Mouse (Mus musculus) macrophage (primary cell): ENCODE results near the gene Noxo1. TPM values are rescaled to one million over a fixed set of nuclear protein-coding genes. Genes with fewer than 3 reads are reported as not detected.
A peak's percentile ranks its signal among the peaks of the same experiment; 100 is the strongest.

Source experiments
- H3K27ac ChIP-seq: fragments of 350-480 bp; formaldehyde crosslinking; 2 replicates; pipeline ENCODE4 v1.9.0; 2021
- H3K36me3 ChIP-seq: fragments of 350-480 bp; formaldehyde crosslinking; 2 replicates; pipeline ENCODE4 v1.9.0; 2021; ENCODE audit errors: inconsistent target
- H3K4me3 ChIP-seq: fragments of 350-480 bp; formaldehyde crosslinking; 2 replicates; pipeline ENCODE4 v1.9.0; 2021; ENCODE audit errors: inconsistent target
- H3K79me2 ChIP-seq: fragments of 350-480 bp; formaldehyde crosslinking; 2 replicates; pipeline ENCODE4 v1.9.0; 2021; ENCODE audit errors: inconsistent target
- WGBS: methylation state at CpG from one replicate; pipeline ENCODE4 v1.1.7; 2026; ENCODE audit warnings: inconsistent platforms; ENCODE audit not compliant: missing documents; 5-methylcytosine and 5-hydroxymethylcytosine counted together
- polyA plus RNA-seq: library from polyadenylated mRNA; stranded (reverse); fragments of 250-400 nt; gene quantifications from 3 replicates; pipeline ENCODE4 v1.2.4, GENCODE M21; 2018; ENCODE audit warnings: inconsistent platforms

The Noxo1 gene
- polyA plus RNA-seq, 1 experiment from 2014 or later = 0.50 TPM

DNA sequence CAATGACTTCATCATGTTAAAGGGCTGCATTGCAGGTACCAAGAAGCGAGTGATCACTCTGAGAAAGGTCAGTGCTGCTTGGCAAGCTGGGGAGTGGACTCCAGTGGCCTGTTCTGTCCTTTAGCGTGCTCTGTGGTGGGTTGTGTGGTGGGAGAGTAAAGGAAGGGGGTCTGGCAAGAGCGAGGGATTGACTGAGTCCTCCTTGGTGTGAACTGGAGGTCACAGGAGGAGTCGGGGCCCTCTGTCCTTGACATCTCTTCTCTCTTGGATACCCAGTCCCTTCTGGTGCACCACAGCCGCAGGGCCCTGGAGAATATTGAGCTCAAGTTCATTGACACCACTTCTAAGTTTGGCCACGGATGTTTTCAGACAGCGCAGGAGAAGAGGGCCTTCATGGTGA is 39.4 kb downstream of the Noxo1 start:
- H3K4me3 ChIP-seq = no peak overlapping the region
- H3K79me2 ChIP-seq = peaks cover 38% of the 10 kb centered on the region
- H3K27ac ChIP-seq = peak overlapping the region; percentile 31
- 86% methylated on average over 6 of the region's 7 CpGs for WGBS
- peaks cover 14% of the 10 kb centered on the region for H3K36me3 ChIP-seq

DNA sequence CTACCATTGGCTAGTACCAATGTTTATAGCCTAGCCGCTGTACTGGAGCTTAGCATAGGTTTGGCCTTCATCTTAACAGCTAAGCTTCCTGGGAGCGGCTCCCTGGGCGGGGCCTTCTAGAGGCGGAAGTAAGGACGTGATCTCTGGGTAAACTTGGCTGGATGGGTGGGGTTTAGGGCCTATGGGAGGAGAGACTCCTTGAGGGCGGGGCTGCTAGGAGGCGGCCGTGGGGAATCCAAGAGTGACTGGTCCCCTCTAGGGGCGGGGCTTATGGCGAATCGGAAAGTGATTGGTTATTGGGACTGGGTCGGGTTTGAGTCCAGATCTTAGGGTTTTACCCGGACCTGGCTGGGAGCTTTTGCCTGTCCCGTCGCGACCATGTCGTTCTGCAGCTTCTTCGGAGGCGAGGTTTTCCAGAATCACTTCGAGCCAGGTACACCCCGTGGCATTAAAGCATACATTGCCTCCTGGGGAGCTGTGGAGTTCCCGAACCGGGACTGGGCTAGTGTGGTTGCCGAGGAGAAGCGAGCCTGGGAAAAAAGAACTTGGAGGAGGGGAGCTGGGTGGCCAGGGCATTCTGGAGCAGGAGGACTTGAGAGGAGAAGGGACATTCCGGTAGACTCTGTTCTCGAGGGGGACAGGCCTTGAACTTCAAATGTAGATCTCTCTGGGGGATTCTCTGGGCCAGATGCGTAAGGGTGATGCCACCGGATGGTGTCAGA is 40.5 kb downstream of the Noxo1 start, which contains the start of gene Msrb1:
Gene Msrb1 (plus strand): TSS at position 313 of the 722 bp plus-strand sequence.
- 2% methylated on average over 29 of the region's 29 CpGs for WGBS

GRCm38 (mm10) chr17:24737135-24737810 is 41.2 kb downstream of the Noxo1 start:
- H3K79me2 ChIP-seq = peaks cover 38% of the 10 kb centered on the region
- 13% methylated on average over 8 of the region's 8 CpGs for WGBS
- H3K36me3 ChIP-seq = peaks cover 24% of the 10 kb centered on the region
- peak overlapping the region; percentile 75 for H3K27ac ChIP-seq
- peak overlapping the region; percentile 96 for H3K4me3 ChIP-seq

More for the DNA sequence above, 40.5 kb downstream of the Noxo1 start, which contains the start of gene Msrb1:
- Histone ChIP-seq H3K79me2 (peaks cover 38% of the 10 kb centered on the region), H3K4me3 (peak within 1 kb of the TSS; percentile 96), H3K36me3 (peaks cover 23% of the 10 kb centered on the region), H3K27ac (peak within 1 kb of the TSS; percentile 75)

DNA sequence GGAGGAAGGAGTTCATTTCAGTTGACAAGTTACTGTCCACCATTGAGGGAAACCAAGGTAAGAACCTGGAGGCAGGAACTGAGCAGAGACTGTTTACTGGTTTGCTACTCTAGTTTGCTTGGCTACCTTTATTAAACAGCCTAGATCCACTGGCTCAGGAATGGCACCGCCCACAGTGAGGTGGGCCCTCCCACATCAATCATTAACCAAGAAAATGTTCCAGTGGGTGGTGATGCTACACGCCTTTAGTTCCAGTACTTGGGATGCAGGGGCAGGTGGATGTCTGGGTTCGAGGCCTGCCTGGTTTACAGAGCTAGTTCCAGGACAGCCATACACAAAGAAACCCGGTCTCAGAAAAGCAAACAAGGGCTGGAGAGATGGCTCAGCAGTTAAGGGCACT is 42.2 kb downstream of the Noxo1 start:
- Histone ChIP-seq H3K79me2 (peaks cover 38% of the 10 kb centered on the region), H3K36me3 (peaks cover 24% of the 10 kb centered on the region), H3K27ac (peak overlapping the region; percentile 75), H3K4me3 (peak overlapping the region; percentile 96; the same call in 1 of the 2 replicates)
- WGBS = 82% methylated on average over 4 of the region's 4 CpGs

- H3K36me3 ChIP-seq = peaks cover 24% of the 10 kb centered on the region
- no peak overlapping the region for H3K27ac ChIP-seq
- 92% methylated on average over 8 of the region's 8 CpGs for WGBS
- H3K79me2 ChIP-seq = peaks cover 38% of the 10 kb centered on the region
- H3K4me3 ChIP-seq = no peak overlapping the region
Measured at GRCm38 (mm10) chr17:24739926-24740325, 43.9 kb downstream of the Noxo1 start.

DNA sequence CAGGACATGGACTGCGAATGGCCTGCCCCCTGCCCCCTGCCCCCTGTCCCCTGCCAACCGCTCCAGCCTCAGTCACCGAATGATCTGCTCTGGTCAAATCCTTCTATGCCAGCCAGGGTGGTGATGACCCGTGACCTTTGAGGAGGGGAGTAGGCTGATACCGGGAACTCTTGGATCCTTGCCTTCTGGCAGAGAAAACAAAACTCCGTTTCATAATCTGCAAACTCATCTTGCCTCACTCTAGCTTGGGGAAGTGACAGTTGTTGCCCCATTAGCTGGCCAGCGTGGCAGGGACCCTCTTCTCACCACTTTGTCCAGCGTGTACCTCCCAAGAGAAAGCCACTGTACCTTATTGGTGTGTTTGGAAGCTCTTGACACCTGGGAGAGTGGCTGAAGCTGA is 46.3 kb downstream of the Noxo1 start:
- Histone ChIP-seq H3K36me3 (peaks cover 24% of the 10 kb centered on the region), H3K4me3 (no peak overlapping the region), H3K27ac (no peak overlapping the region), H3K79me2 (peaks cover 30% of the 10 kb centered on the region)
- 28% methylated on average over 8 of the region's 8 CpGs for WGBS

GRCm38 (mm10) chr17:24743896-24744295 is 47.9 kb downstream of the Noxo1 start:
- no peak overlapping the region for H3K4me3 ChIP-seq
- WGBS = 79% methylated on average over 5 of the region's 5 CpGs
- H3K36me3 ChIP-seq = peaks cover 24% of the 10 kb centered on the region
- peaks cover 14% of the 10 kb centered on the region for H3K79me2 ChIP-seq
- H3K27ac ChIP-seq = no peak overlapping the region

GRCm38 (mm10) chr17:24744381-24744780 is 48.3 kb downstream of the Noxo1 start:
- Histone ChIP-seq H3K36me3 (peaks cover 19% of the 10 kb centered on the region), H3K79me2 (peaks cover 10% of the 10 kb centered on the region; the same call in 1 of the 2 replicates), H3K4me3 (no peak overlapping the region), H3K27ac (no peak overlapping the region)
- 83% methylated on average over 3 of the region's 3 CpGs for WGBS

- Histone ChIP-seq H3K79me2 (no peaks in the 10 kb centered on the region; the same call in 1 of the 2 replicates), H3K36me3 (peaks cover 7% of the 10 kb centered on the region; the same call in 1 of the 2 replicates), H3K4me3 (no peak overlapping the region), H3K27ac (no peak overlapping the region)
- WGBS = 22% methylated on average over 7 of the region's 7 CpGs
Measured at GRCm38 (mm10) chr17:24745526-24746497, 49.8 kb downstream of the Noxo1 start.

- H3K79me2 ChIP-seq = no peaks in the 10 kb centered on the region
- H3K27ac ChIP-seq = no peak overlapping the region
- no peak overlapping the region for H3K4me3 ChIP-seq
- 78% methylated on average over 4 of the region's 4 CpGs for WGBS
- no peaks in the 10 kb centered on the region for H3K36me3 ChIP-seq
Measured at GRCm38 (mm10) chr17:24746986-24747385, 51.0 kb downstream of the Noxo1 start.

Other genes starting within 250 kb of the Noxo1 start
- gene E4f1, start 225.9 kb upstream of the Noxo1 start, polyA plus RNA-seq = 7.7 to 13.8 TPM (median 10.3 TPM) in 3 replicates
- 7.0 to 22.6 TPM (median 15.0 TPM) in 3 replicates for gene Pgp, start 225.8 kb upstream of the Noxo1 start, polyA plus RNA-seq
- not detected in 3 replicates for gene Bricd5, start 222.3 kb upstream of the Noxo1 start, polyA plus RNA-seq
- gene Mlst8, start 217.2 kb upstream of the Noxo1 start, polyA plus RNA-seq = 10.9 to 13.2 TPM (median 11.6 TPM) in 3 replicates
- not detected in 3 replicates for gene Caskin1, start 207.6 kb upstream of the Noxo1 start, polyA plus RNA-seq
- 42.9 to 61.3 TPM (median 48.4 TPM) in 3 replicates for gene Traf7, start 168.3 kb upstream of the Noxo1 start, polyA plus RNA-seq
- gene Rab26, start 162.0 kb upstream of the Noxo1 start, polyA plus RNA-seq = not detected in 3 replicates
- gene Pkd1, start 146.4 kb upstream of the Noxo1 start, polyA plus RNA-seq = 9.7 to 18.0 TPM (median 16.3 TPM) in 3 replicates
- 33.7 to 43.4 TPM (median 35.5 TPM) in 3 replicates for gene Tsc2, start 63.6 kb upstream of the Noxo1 start, polyA plus RNA-seq
- 3.1 to 5.8 TPM (median 3.7 TPM) in 3 replicates for gene Nthl1, start 63.6 kb upstream of the Noxo1 start, polyA plus RNA-seq
- gene Slc9a3r2, start 45.9 kb upstream of the Noxo1 start, polyA plus RNA-seq = 0.15 TPM in 1 of 3 replicates, not detected in the others
- gene Npw, start 37.8 kb upstream of the Noxo1 start, polyA plus RNA-seq = not detected in 3 replicates
- 8.0 to 14.3 TPM (median 12.2 TPM) in 3 replicates for gene Zfp598, start 26.5 kb upstream of the Noxo1 start, polyA plus RNA-seq
- 0.14 to 0.76 TPM (median 0.19 TPM) in 3 replicates for gene Syngr3, start 6.3 kb upstream of the Noxo1 start, polyA plus RNA-seq
- 16.2 to 28.0 TPM (median 20.3 TPM) in 3 replicates for gene Gfer, start 78 bp upstream of the Noxo1 start, polyA plus RNA-seq
- 10.6 to 22.6 TPM (median 18.7 TPM) in 3 replicates for gene Tbl3, start 11.4 kb downstream of the Noxo1 start, polyA plus RNA-seq
- not detected in 3 replicates for gene Rnf151, start 21.8 kb downstream of the Noxo1 start, polyA plus RNA-seq
- gene Rps2, start 21.9 kb downstream of the Noxo1 start, polyA plus RNA-seq = 612 to 1,759 TPM (median 1,226 TPM) in 3 replicates
- gene Ndufb10, start 28.2 kb downstream of the Noxo1 start, polyA plus RNA-seq = 128 to 178 TPM (median 156 TPM) in 3 replicates
- not detected in 3 replicates for gene Rpl3l, start 31.6 kb downstream of the Noxo1 start, polyA plus RNA-seq
- gene Msrb1, start 40.4 kb downstream of the Noxo1 start, polyA plus RNA-seq = 145 to 266 TPM (median 156 TPM) in 3 replicates
- gene Hs3st6, start 56.8 kb downstream of the Noxo1 start, polyA plus RNA-seq = not detected in 3 replicates
- gene Meiob, start 108.1 kb downstream of the Noxo1 start, polyA plus RNA-seq = not detected in 3 replicates
- 27.7 to 43.0 TPM (median 28.4 TPM) in 3 replicates for gene Hagh, start 143.9 kb downstream of the Noxo1 start, polyA plus RNA-seq
- 6.7 to 11.2 TPM (median 10.4 TPM) in 3 replicates for gene Fahd1, start 154.1 kb downstream of the Noxo1 start, polyA plus RNA-seq
- gene Igfals, start 169.8 kb downstream of the Noxo1 start, polyA plus RNA-seq = not detected in 3 replicates
- gene Nubp2, start 190.1 kb downstream of the Noxo1 start, polyA plus RNA-seq = 22.4 to 61.4 TPM (median 44.7 TPM) in 3 replicates
- gene Spsb3, start 190.4 kb downstream of the Noxo1 start, polyA plus RNA-seq = 17.0 to 23.2 TPM (median 18.9 TPM) in 3 replicates
- 4.6 to 7.3 TPM (median 7.2 TPM) in 3 replicates for gene Eme2, start 198.9 kb downstream of the Noxo1 start, polyA plus RNA-seq
- gene Mrps34, start 198.9 kb downstream of the Noxo1 start, polyA plus RNA-seq = 22.2 to 58.4 TPM (median 43.9 TPM) in 3 replicates
- 8.8 to 36.2 TPM (median 19.0 TPM) in 3 replicates for gene Nme3, start 200.3 kb downstream of the Noxo1 start, polyA plus RNA-seq
- 14.8 to 33.6 TPM (median 23.5 TPM) in 3 replicates for gene Mapk8ip3, start 240.7 kb downstream of the Noxo1 start, polyA plus RNA-seq